Mouse (Mus musculus) fat pad, adult 2 months (tissue): ENCODE results near the gene Ttll12.
A peak's percentile ranks its signal among the peaks of the same experiment; 100 is the strongest.

Source experiments
- DNase-seq: peaks from one replicate; pipeline ENCODE4 v3.0.0-alpha.2; 2011; ENCODE audit warnings: low read depth, low spot score; ENCODE audit errors: extremely low read depth

Ttll12 gene

GRCm38 (mm10) chr15:83563857-83564651 is 30.9 kb downstream of the Ttll12 start:
- DNase-seq: no peak

GRCm38 (mm10) chr15:83563327-83563856 is 31.6 kb downstream of the Ttll12 start, which contains the start of the genes Tspo and Mcat:
Gene Tspo, plus strand, starts transcription at chr15:83563592.
Gene Mcat, minus strand, starts transcription at chr15:83563787.
- no peak for DNase-seq

- DNase-seq: peak; percentile 77
Measured at GRCm38 (mm10) chr15:83562626-83563270, 32.2 kb downstream of the Ttll12 start.

GRCm38 (mm10) chr15:83560941-83561477 is 33.9 kb downstream of the Ttll12 start:
- DNase-seq: no peak

GRCm38 (mm10) chr15:83555161-83555974 is 39.6 kb downstream of the Ttll12 start:
- no peak for DNase-seq

- no peak for DNase-seq
Measured at GRCm38 (mm10) chr15:83553831-83554230, 41.1 kb downstream of the Ttll12 start.

- peak; percentile 55 for DNase-seq
Measured at GRCm38 (mm10) chr15:83550137-83550536, 44.8 kb downstream of the Ttll12 start.

- no peak for DNase-seq
Measured at GRCm38 (mm10) chr15:83547144-83547543, 47.8 kb downstream of the Ttll12 start.

- DNase-seq: no peak
Measured at GRCm38 (mm10) chr15:83546029-83546428, 48.9 kb downstream of the Ttll12 start.

- no peak for DNase-seq
Measured at GRCm38 (mm10) chr15:83541647-83542287, 53.2 kb downstream of the Ttll12 start.

GRCm38 (mm10) chr15:83539905-83540304 is 55.1 kb downstream of the Ttll12 start:
- no peak for DNase-seq

GRCm38 (mm10) chr15:83538855-83539254 is 56.1 kb downstream of the Ttll12 start:
- no peak for DNase-seq

- no peak for DNase-seq
Measured at GRCm38 (mm10) chr15:83535890-83536231, 59.1 kb downstream of the Ttll12 start.

GRCm38 (mm10) chr15:83534960-83535889 is 59.7 kb downstream of the Ttll12 start:
- DNase-seq: no peak

GRCm38 (mm10) chr15:83532606-83533005 is 62.4 kb downstream of the Ttll12 start:
- no peak for DNase-seq

GRCm38 (mm10) chr15:83531961-83532469 is 62.9 kb downstream of the Ttll12 start:
- no peak for DNase-seq

GRCm38 (mm10) chr15:83530688-83531087 is 64.3 kb downstream of the Ttll12 start:
- no peak for DNase-seq

GRCm38 (mm10) chr15:83530233-83530632 is 64.7 kb downstream of the Ttll12 start:
- no peak for DNase-seq

GRCm38 (mm10) chr15:83529765-83530164 is 65.2 kb downstream of the Ttll12 start:
- DNase-seq: no peak
